Mouse (Mus musculus) hindbrain, embryonic 15.5 days (tissue): ENCODE results near the gene Gm10643. TPM values are rescaled to one million over a fixed set of nuclear protein-coding genes. Genes with fewer than 3 reads are reported as not detected.
A peak's percentile ranks its signal among the peaks of the same experiment; 100 is the strongest.

ENCODE experiments used
- ATAC-seq: fragments of 200-750 bp; cut with Nextera tagmentation; 2 replicates; pipeline ENCODE4 v1.8.0; 2017; ENCODE audit warnings: low read depth, moderate number of reproducible peaks, moderate TSS enrichment; ENCODE audit not compliant: low FRiP score
- H3K27ac ChIP-seq: fragments of 300-500 bp; sonication (generic); replicated peaks from 2 replicates; pipeline ENCODE4 v1.5.1; 2015; ENCODE audit warnings: mild to moderate bottlenecking, inconsistent platforms
- H3K27me3 ChIP-seq: fragments of 300-500 bp; sonication (generic); 2 replicates; pipeline ENCODE4 v1.6.1; 2015; ENCODE audit warnings: control low read depth, inconsistent platforms
- H3K36me3 ChIP-seq: fragments of 300-500 bp; sonication (generic); 2 replicates; pipeline ENCODE4 v1.6.1; 2015; ENCODE audit warnings: control low read depth, inconsistent platforms
- H3K4me1 ChIP-seq: fragments of 300-500 bp; sonication (generic); replicated peaks from 2 replicates; pipeline ENCODE4 v1.6.1; 2015; ENCODE audit warnings: control low read depth, inconsistent platforms
- H3K4me2 ChIP-seq: fragments of 300-500 bp; sonication (generic); 2 replicates; pipeline ENCODE4 v1.6.1; 2015; ENCODE audit warnings: moderate library complexity, mild to moderate bottlenecking, inconsistent platforms
- H3K4me3 ChIP-seq: fragments of 300-500 bp; sonication (generic); 2 replicates; pipeline ENCODE4 v1.5.1; 2015; ENCODE audit warnings: mild to moderate bottlenecking, inconsistent platforms
- H3K9ac ChIP-seq: fragments of 300-500 bp; sonication (generic); 2 replicates; pipeline ENCODE4 v1.6.1; 2015; ENCODE audit warnings: inconsistent platforms
- H3K9me3 ChIP-seq: fragments of 300-500 bp; sonication (generic); 2 replicates; pipeline ENCODE4 v1.6.1; 2016; ENCODE audit warnings: control low read depth, inconsistent platforms
- WGBS: fragments of 180-500 bp; shearing (Covaris S2); methylation state at CpG from one replicate; pipeline ENCODE4 v1.1.7; 2015; 5-methylcytosine and 5-hydroxymethylcytosine counted together
- microRNA counts: library from miRNA; unstranded; fragments of <30 nt; microRNA quantifications from one replicate; lab custom pipeline; 2016
- microRNA-seq: library from miRNA; unstranded; fragments of <30 nt; microRNA quantifications from one replicate; pipeline ENCODE4, GENCODE M21; 2016
- polyA plus RNA-seq: library from polyadenylated mRNA; unstranded; fragments of >200 nt; fragmentation: Nextera tagmentation; extraction: Ambion mirVana; gene quantifications from 2 replicates; pipeline ENCODE4 v1.2.1, GENCODE M21; 2015

Gene Gm10643
- polyA plus RNA-seq, 1 experiment from 2014 or later, result 1.4 TPM

GRCm38 (mm10) chr8:84027449-84027848 is 37.5 kb downstream of the Gm10643 start:
- 9% methylated on average over 10 of the region's 10 CpGs for WGBS
- H3K9me3 ChIP-seq, result no peaks in the 10 kb centered on the region
- ATAC-seq, result no peak
- H3K27me3 ChIP-seq, result peaks cover 19% of the 10 kb centered on the region
- H3K9ac ChIP-seq, result no peak overlapping the region
- peaks cover 9% of the 10 kb centered on the region for H3K4me1 ChIP-seq
- H3K36me3 ChIP-seq, result no peaks in the 10 kb centered on the region
- no peak overlapping the region for H3K4me3 ChIP-seq
- no peak overlapping the region for H3K4me2 ChIP-seq
- H3K27ac ChIP-seq, result no peak overlapping the region

- Histone ChIP-seq H3K27ac (no peak overlapping the region), H3K9me3 (no peaks in the 10 kb centered on the region), H3K9ac (peak overlapping the region; percentile 47), H3K4me3 (peak overlapping the region; percentile 51), H3K27me3 (peaks cover 29% of the 10 kb centered on the region), H3K4me2 (peak overlapping the region; percentile 92), H3K36me3 (no peaks in the 10 kb centered on the region), H3K4me1 (peaks cover 9% of the 10 kb centered on the region)
- peak; percentile 81 for ATAC-seq
- WGBS, result under 1% methylated on average over 41 of the region's 41 CpGs
Observed at GRCm38 (mm10) chr8:84025863-84026262, 39.1 kb downstream of the Gm10643 start.

GRCm38 (mm10) chr8:84024171-84024570 is 40.8 kb downstream of the Gm10643 start:
- no peaks in the 10 kb centered on the region for H3K36me3 ChIP-seq
- H3K4me3 ChIP-seq, result no peak overlapping the region
- H3K27ac ChIP-seq, result no peak overlapping the region
- ATAC-seq, result no peak
- no peaks in the 10 kb centered on the region for H3K9me3 ChIP-seq
- 8% methylated on average over 10 of the region's 10 CpGs for WGBS
- H3K4me1 ChIP-seq, result peaks cover 9% of the 10 kb centered on the region
- H3K27me3 ChIP-seq, result peaks cover 34% of the 10 kb centered on the region
- no peak overlapping the region for H3K4me2 ChIP-seq
- no peak overlapping the region for H3K9ac ChIP-seq

GRCm38 (mm10) chr8:84023631-84024030 is 41.3 kb downstream of the Gm10643 start:
- Histone ChIP-seq H3K9me3 (no peaks in the 10 kb centered on the region), H3K9ac (no peak overlapping the region), H3K27me3 (peaks cover 34% of the 10 kb centered on the region), H3K4me1 (peaks cover 9% of the 10 kb centered on the region), H3K4me3 (no peak overlapping the region), H3K4me2 (no peak overlapping the region), H3K27ac (no peak overlapping the region), H3K36me3 (no peaks in the 10 kb centered on the region)
- WGBS, result 61% methylated on average over 1 of the region's 1 CpGs
- no peak for ATAC-seq

- Histone ChIP-seq H3K27me3 (peaks cover 32% of the 10 kb centered on the region), H3K9ac (no peak overlapping the region), H3K4me1 (peaks cover 9% of the 10 kb centered on the region), H3K4me3 (no peak overlapping the region), H3K27ac (no peak overlapping the region), H3K36me3 (no peaks in the 10 kb centered on the region), H3K9me3 (no peaks in the 10 kb centered on the region), H3K4me2 (no peak overlapping the region)
- WGBS, result 62% methylated on average over 5 of the region's 5 CpGs
- no peak for ATAC-seq
Observed at GRCm38 (mm10) chr8:84023085-84023484, 41.9 kb downstream of the Gm10643 start.

GRCm38 (mm10) chr8:84021569-84021968 is 43.4 kb downstream of the Gm10643 start:
- H3K27ac ChIP-seq, result no peak overlapping the region
- no peak overlapping the region for H3K9ac ChIP-seq
- peaks cover 22% of the 10 kb centered on the region for H3K27me3 ChIP-seq
- WGBS, result 41% methylated on average over 12 of the region's 12 CpGs
- H3K4me1 ChIP-seq, result peaks cover 9% of the 10 kb centered on the region
- H3K4me3 ChIP-seq, result no peak overlapping the region
- no peaks in the 10 kb centered on the region for H3K36me3 ChIP-seq
- no peak for ATAC-seq
- no peaks in the 10 kb centered on the region for H3K9me3 ChIP-seq
- peak overlapping the region; percentile 6; the same call in 1 of the 2 replicates for H3K4me2 ChIP-seq

- Histone ChIP-seq H3K4me1 (peaks cover 7% of the 10 kb centered on the region), H3K4me2 (peak within 1 kb of the TSS; percentile 6; the same call in 1 of the 2 replicates), H3K4me3 (no peak within 1 kb of the TSS), H3K9me3 (no peaks in the 10 kb centered on the region), H3K36me3 (no peaks in the 10 kb centered on the region), H3K27ac (no peak within 1 kb of the TSS), H3K27me3 (peaks cover 20% of the 10 kb centered on the region), H3K9ac (no peak within 1 kb of the TSS)
- 7% methylated on average over 18 of the region's 18 CpGs for WGBS
- no peak for ATAC-seq
Observed at GRCm38 (mm10) chr8:84021096-84021495, 43.8 kb downstream of the Gm10643 start, which contains the start of gene Palm3. Gene Palm3, plus strand, starts transcription at chr8:84021471.

GRCm38 (mm10) chr8:84019738-84020137 is 45.2 kb downstream of the Gm10643 start:
- 83% methylated on average over 9 of the region's 9 CpGs for WGBS
- Histone ChIP-seq H3K27me3 (peaks cover 20% of the 10 kb centered on the region; the same call in 1 of the 2 replicates), H3K27ac (no peak overlapping the region), H3K9ac (no peak overlapping the region), H3K36me3 (no peaks in the 10 kb centered on the region), H3K4me3 (no peak overlapping the region), H3K4me2 (no peak overlapping the region), H3K9me3 (no peaks in the 10 kb centered on the region), H3K4me1 (no peaks in the 10 kb centered on the region)
- no peak for ATAC-seq

- Histone ChIP-seq H3K36me3 (no peaks in the 10 kb centered on the region), H3K4me1 (peaks cover 18% of the 10 kb centered on the region), H3K9ac (no peak overlapping the region), H3K27me3 (peaks cover 30% of the 10 kb centered on the region), H3K27ac (no peak overlapping the region), H3K4me3 (no peak overlapping the region), H3K4me2 (no peak overlapping the region), H3K9me3 (no peaks in the 10 kb centered on the region)
- WGBS, result 94% methylated on average over 5 of the region's 5 CpGs
- ATAC-seq, result no peak
Observed at GRCm38 (mm10) chr8:84015833-84016232, 49.1 kb downstream of the Gm10643 start.

MicroRNAs within 50 kb of the gene (microRNA counts, 519-probe panel; counts per million panel counts)
- microRNA mmu-miR-709 (lab: Ali Mortazavi, UCI), result 2,380 counts per million, percentile 33 among the panel's probes with 10 or more counts

Small RNA genes lying within 50 kb of the gene (microRNA-seq; reads per million reads assigned to microRNA genes)
- not detected for gene Mir709

Other genes with a start within 250 kb of the Gm10643 start
- 56.8 and 62.0 TPM in 2 replicates for gene Adgrl1, start 165.0 kb downstream of the Gm10643 start, polyA plus RNA-seq
- gene Gm10644, start 109.9 kb downstream of the Gm10643 start, polyA plus RNA-seq, result 1.1 TPM in 2 replicates
- 12.8 and 14.7 TPM in 2 replicates for gene Asf1b, start 109.6 kb downstream of the Gm10643 start, polyA plus RNA-seq
- gene Prkaca, start 92.1 kb downstream of the Gm10643 start, polyA plus RNA-seq, result 241 and 250 TPM in 2 replicates
- 6.2 and 7.3 TPM in 2 replicates for gene Samd1, start 67.5 kb downstream of the Gm10643 start, polyA plus RNA-seq
- gene 1700067K01Rik, start 63.6 kb downstream of the Gm10643 start, polyA plus RNA-seq, result 0.47 and 0.75 TPM in 2 replicates
- 0.41 and 0.70 TPM in 2 replicates for gene 2210011C24Rik, start 53.0 kb downstream of the Gm10643 start, polyA plus RNA-seq
- gene Palm3, start 43.7 kb downstream of the Gm10643 start, polyA plus RNA-seq, result 8.6 and 8.8 TPM in 2 replicates
- gene Il27ra, start 22.5 kb downstream of the Gm10643 start, polyA plus RNA-seq, result 0.69 and 0.97 TPM in 2 replicates
- gene Rln3, start 20.1 kb downstream of the Gm10643 start, polyA plus RNA-seq, result 0.51 and 1.2 TPM in 2 replicates
- gene Rfx1, start 1.7 kb upstream of the Gm10643 start, polyA plus RNA-seq, result 9.4 and 11.2 TPM in 2 replicates
- gene Dcaf15, start 39.6 kb upstream of the Gm10643 start, polyA plus RNA-seq, result 19.0 and 22.6 TPM in 2 replicates
- gene Podnl1, start 60.9 kb upstream of the Gm10643 start, polyA plus RNA-seq, result 0.35 and 0.44 TPM in 2 replicates
- gene Cc2d1a, start 82.8 kb upstream of the Gm10643 start, polyA plus RNA-seq, result 41.5 and 47.1 TPM in 2 replicates
- 2.3 and 2.8 TPM in 2 replicates for gene 4930432K21Rik, start 82.9 kb upstream of the Gm10643 start, polyA plus RNA-seq
- 8.0 and 8.7 TPM in 2 replicates for gene Nanos3, start 120.1 kb upstream of the Gm10643 start, polyA plus RNA-seq
- 23.3 and 24.9 TPM in 2 replicates for gene Zswim4, start 171.9 kb upstream of the Gm10643 start, polyA plus RNA-seq
- 245 and 260 TPM in 2 replicates for gene D8Ertd738e, start 184.6 kb upstream of the Gm10643 start, polyA plus RNA-seq
- 45.6 and 48.4 TPM in 2 replicates for gene Mri1, start 192.2 kb upstream of the Gm10643 start, polyA plus RNA-seq
- gene Ccdc130, start 205.2 kb upstream of the Gm10643 start, polyA plus RNA-seq, result 23.4 and 24.6 TPM in 2 replicates